Mouse (Mus musculus) hindbrain, postnatal 0 days (tissue): ENCODE data around the gene Mtor. TPM values are rescaled to one million over a fixed set of nuclear protein-coding genes. Genes with fewer than 3 reads are reported as not detected.

Experiments
- ATAC-seq: fragments of 200-750 bp; cut with Nextera tagmentation; 2 replicates; pipeline ENCODE4 v1.8.0; 2017; ENCODE audit warnings: mild to moderate bottlenecking, moderate TSS enrichment, moderate library complexity
- DNase-seq: peaks from one replicate; pipeline ENCODE4 v3.0.0-alpha.2; 2015; ENCODE audit warnings: low spot score
- H3K27ac ChIP-seq: fragments of 300-500 bp; sonication (generic); 2 replicates; pipeline ENCODE4 v1.5.1; 2014; ENCODE audit warnings: mild to moderate bottlenecking
- H3K27me3 ChIP-seq: fragments of 300-500 bp; sonication (generic); 2 replicates; pipeline ENCODE4 v1.6.1; 2014; ENCODE audit warnings: low read length, mixed read lengths; ENCODE audit not compliant: insufficient read depth
- H3K36me3 ChIP-seq: fragments of 300-500 bp; sonication (generic); 2 replicates; pipeline ENCODE4 v1.6.1; 2014; ENCODE audit warnings: low read length, mixed read lengths; ENCODE audit not compliant: insufficient read depth
- H3K4me1 ChIP-seq: fragments of 300-500 bp; sonication (generic); 2 replicates; pipeline ENCODE4 v1.6.1; 2014; ENCODE audit warnings: antibody characterized with exemption, low read length, mixed read lengths; ENCODE audit not compliant: insufficient read depth
- H3K4me2 ChIP-seq: fragments of 300-500 bp; sonication (generic); 2 replicates; pipeline ENCODE4 v1.6.1; 2014; ENCODE audit warnings: low read depth, mild to moderate bottlenecking, low read length, moderate library complexity, mixed read lengths
- H3K4me3 ChIP-seq: fragments of 300-500 bp; sonication (generic); 2 replicates; pipeline ENCODE4 v1.5.1; 2014; ENCODE audit warnings: low read length
- H3K9ac ChIP-seq: fragments of 300-500 bp; sonication (generic); replicated peaks from 2 replicates; pipeline ENCODE4 v1.6.1; 2014; ENCODE audit warnings: mild to moderate bottlenecking, low read length, moderate library complexity, mixed read lengths
- H3K9me3 ChIP-seq: fragments of 300-500 bp; sonication (generic); 2 replicates; pipeline ENCODE4 v1.6.1; 2016; ENCODE audit warnings: low read length, mixed read lengths
- CTCF ChIP-seq: IDR thresholded peaks from 2 replicates; pipeline ENCODE4 v1.5.1; 2016; ENCODE audit warnings: antibody characterized with exemption, control low read depth, low read depth
- WGBS: fragments of 180-500 bp; shearing (Covaris S2); extraction: QIAGEN DNeasy Blood & Tissue Kit; methylation state at CpG from one replicate; pipeline ENCODE4 v1.1.7; 2014; 5-methylcytosine and 5-hydroxymethylcytosine counted together
- polyA plus RNA-seq: library from polyadenylated mRNA; unstranded; fragments of >200 nt; fragmentation: Nextera tagmentation; extraction: Ambion mirVana; gene quantifications from 2 replicates; pipeline ENCODE4 v1.2.1, GENCODE M21; 2015
- total RNA-seq: library from RNA; depleted of rRNA; stranded (reverse); fragments of >200 nt; gene quantifications from 2 replicates; pipeline ENCODE4 v1.2.3, GENCODE M21; 2014

The Mtor gene
- total and polyA plus RNA-seq, 2 experiments from 2014 or later = 29.2 to 58.2 TPM

DNA sequence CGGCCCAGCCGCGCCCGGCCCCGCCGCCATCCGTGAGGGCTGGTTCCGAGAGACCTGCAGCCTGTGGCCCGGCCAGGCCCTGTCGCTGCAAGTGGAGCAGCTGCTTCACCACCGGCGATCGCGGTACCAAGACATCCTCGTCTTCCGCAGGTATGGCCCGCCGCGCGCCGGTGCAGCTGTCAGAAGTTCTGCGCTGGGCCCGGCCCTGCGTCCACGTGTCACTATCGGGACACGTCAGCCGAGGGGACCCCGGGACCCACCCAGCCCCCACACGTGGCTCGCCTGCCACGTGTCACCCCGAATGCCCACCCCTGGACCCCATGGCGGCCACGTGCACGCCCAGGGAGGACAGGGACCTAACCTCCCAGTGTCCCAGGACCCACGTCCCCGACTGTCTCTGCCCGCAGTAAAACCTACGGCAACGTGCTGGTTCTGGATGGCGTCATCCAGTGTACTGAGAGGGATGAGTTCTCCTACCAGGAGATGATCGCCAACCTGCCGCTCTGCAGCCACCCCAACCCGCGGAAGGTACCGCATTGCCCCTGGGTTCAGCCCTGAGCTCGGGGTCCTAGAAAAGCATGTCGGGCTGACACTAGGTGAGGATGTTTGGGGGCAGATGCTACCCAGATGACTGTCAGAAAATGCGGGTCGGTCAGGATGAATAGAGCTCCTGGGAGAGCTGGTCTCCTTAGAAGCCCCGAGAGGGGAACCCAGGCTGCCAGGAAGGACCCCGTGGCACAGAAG is 143.4 kb downstream of the Mtor start:
- Histone ChIP-seq H3K27ac (peak overlapping the region; percentile 61; the same call in 1 of the 2 replicates), H3K9me3 (no peaks in the 10 kb centered on the region), H3K4me2 (peak overlapping the region; percentile 86), H3K4me3 (peak overlapping the region; percentile 82), H3K4me1 (peaks cover 5% of the 10 kb centered on the region; the same call in 1 of the 2 replicates), H3K9ac (peak overlapping the region; percentile 62), H3K27me3 (no peaks in the 10 kb centered on the region), H3K36me3 (peaks cover 27% of the 10 kb centered on the region)
- no peak for TF ChIP-seq CTCF
- DNase-seq = peak; percentile 61
- under 1% methylated on average over 52 of the region's 53 CpGs for WGBS
- ATAC-seq = peak; percentile 52

DNA sequence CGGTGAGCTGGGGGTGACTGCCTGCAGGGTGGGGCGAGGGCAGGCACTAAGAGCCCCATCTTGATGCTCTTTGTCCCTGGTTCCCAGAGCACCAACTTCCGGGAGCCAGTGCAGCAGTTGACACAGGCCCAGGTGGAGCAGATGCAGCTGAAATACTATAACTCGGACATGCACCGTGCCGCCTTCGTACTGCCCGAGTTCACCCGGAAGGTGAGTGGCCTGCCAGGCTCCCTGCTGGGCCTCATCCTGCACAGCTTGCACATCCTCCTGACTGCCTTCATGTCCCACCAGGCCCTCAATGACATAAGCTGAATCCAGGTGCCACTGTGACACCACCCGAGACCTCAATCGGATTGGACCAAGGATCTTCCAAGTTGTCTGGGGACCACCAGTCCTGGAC is 145.6 kb downstream of the Mtor start:
- Histone ChIP-seq H3K4me1 (peaks cover 5% of the 10 kb centered on the region; the same call in 1 of the 2 replicates), H3K4me3 (no peak overlapping the region), H3K27me3 (no peaks in the 10 kb centered on the region), H3K9ac (no peak overlapping the region), H3K9me3 (no peaks in the 10 kb centered on the region), H3K27ac (no peak overlapping the region), H3K4me2 (no peak overlapping the region), H3K36me3 (peaks cover 27% of the 10 kb centered on the region)
- no peak for TF ChIP-seq CTCF
- no peak for ATAC-seq
- no peak for DNase-seq
- WGBS = 93% methylated on average over 11 of the region's 11 CpGs

DNA sequence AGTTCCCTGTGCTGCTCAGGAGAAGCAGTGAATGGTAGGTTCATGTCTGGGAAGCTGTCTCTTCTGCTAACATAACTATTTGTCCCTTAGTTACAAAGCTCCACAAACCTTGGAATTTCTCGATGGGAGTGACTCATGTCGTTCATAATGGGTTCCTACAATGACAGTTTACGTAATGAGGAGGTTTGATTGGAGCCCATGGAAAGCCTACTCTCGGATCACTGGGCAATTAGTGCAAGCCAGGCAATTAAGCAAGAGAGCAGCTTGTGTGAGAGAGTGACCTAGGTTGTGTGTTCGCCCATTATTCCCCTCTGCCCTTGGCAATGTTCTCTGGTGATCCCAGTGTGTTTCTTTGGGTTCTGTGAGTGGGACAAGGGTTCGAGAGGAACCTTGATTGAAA is 147.5 kb downstream of the Mtor start:
- no peak for ATAC-seq
- 87% methylated on average over 6 of the region's 6 CpGs for WGBS
- peaks cover 27% of the 10 kb centered on the region for H3K36me3 ChIP-seq
- no peak overlapping the region for H3K4me2 ChIP-seq
- H3K4me1 ChIP-seq = peaks cover 5% of the 10 kb centered on the region; the same call in 1 of the 2 replicates
- H3K27ac ChIP-seq = no peak overlapping the region
- DNase-seq = no peak
- no peaks in the 10 kb centered on the region for H3K27me3 ChIP-seq
- no peak for TF ChIP-seq CTCF
- H3K9me3 ChIP-seq = no peaks in the 10 kb centered on the region
- no peak overlapping the region for H3K4me3 ChIP-seq
- no peak overlapping the region for H3K9ac ChIP-seq

DNA sequence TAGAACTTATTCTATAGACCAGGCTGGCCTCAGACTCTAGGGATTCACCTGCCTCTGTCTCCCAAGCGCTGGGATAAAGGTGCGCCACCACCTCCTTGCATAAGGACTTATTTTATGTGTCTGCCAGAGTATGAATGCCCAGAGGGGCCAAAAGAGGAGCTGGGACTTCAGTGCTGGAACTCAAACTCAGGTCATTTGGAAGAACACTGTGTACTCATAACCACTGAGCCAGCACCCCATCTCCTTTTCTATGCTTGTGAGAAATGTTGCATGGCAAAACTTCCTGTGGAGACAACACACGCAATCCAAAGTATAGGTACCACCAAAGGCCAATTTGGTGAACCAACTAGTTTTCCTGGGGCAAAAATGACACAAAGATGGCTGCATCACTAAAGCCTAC is 148.3 kb downstream of the Mtor start:
- TF ChIP-seq CTCF = no peak
- 97% methylated on average over 3 of the region's 3 CpGs for WGBS
- Histone ChIP-seq H3K27ac (no peak overlapping the region), H3K27me3 (no peaks in the 10 kb centered on the region), H3K36me3 (peaks cover 27% of the 10 kb centered on the region), H3K4me2 (no peak overlapping the region), H3K4me1 (peaks cover 5% of the 10 kb centered on the region; the same call in 1 of the 2 replicates), H3K9ac (no peak overlapping the region), H3K9me3 (no peaks in the 10 kb centered on the region), H3K4me3 (no peak overlapping the region)
- no peak for ATAC-seq
- no peak for DNase-seq

DNA sequence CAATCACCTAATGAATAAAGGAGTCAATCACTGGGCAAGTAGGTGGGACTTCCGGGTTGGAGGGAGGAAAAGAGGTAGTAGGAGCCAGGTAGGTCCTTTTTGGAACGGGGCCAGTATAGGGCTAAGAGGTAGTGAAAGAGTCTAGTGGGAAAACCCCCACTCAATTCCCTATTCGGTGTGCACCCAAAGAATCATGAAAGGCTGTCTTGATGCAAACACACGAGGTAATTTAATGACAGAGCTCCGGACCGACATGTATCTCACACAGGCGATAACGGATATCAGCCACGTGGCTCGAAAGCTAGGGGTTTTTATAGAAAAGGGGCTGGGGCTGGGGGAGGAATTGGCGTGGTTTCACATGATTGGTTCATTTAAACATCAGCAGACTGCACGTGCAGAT is 150.4 kb downstream of the Mtor start:
- Histone ChIP-seq H3K9me3 (no peaks in the 10 kb centered on the region), H3K9ac (no peak overlapping the region), H3K36me3 (peaks cover 25% of the 10 kb centered on the region), H3K4me2 (no peak overlapping the region), H3K4me1 (no peaks in the 10 kb centered on the region), H3K27ac (no peak overlapping the region), H3K4me3 (no peak overlapping the region), H3K27me3 (no peaks in the 10 kb centered on the region)
- DNase-seq = no peak
- ATAC-seq = no peak
- no peak for TF ChIP-seq CTCF
- WGBS = 97% methylated on average over 12 of the region's 12 CpGs

DNA sequence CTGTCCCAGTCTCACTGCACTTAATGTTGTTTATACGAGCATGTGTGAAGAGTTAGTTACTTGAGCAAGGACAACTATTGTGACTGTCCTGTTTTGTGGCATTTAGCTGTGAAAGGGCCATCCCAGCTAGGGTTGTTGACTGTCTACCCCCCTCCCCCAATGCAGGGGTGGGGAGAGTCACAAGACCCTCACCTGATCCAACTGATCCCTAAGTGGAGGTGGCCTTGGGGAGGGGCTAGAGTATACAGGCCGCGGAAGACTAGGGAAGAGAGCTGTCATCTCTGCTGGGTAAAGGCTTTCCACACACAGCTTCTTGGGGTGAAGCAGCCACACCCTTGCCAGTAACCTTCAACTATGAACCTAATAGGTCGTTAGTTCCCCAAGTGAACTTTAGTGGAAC is 151.9 kb downstream of the Mtor start:
- no peak for ATAC-seq
- Histone ChIP-seq H3K4me2 (no peak overlapping the region), H3K36me3 (peaks cover 10% of the 10 kb centered on the region; the same call in 1 of the 2 replicates), H3K4me1 (no peaks in the 10 kb centered on the region), H3K27me3 (no peaks in the 10 kb centered on the region), H3K27ac (no peak overlapping the region), H3K4me3 (no peak overlapping the region), H3K9me3 (no peaks in the 10 kb centered on the region), H3K9ac (no peak overlapping the region)
- WGBS = 90% methylated on average over 4 of the region's 4 CpGs
- DNase-seq = no peak
- no peak for TF ChIP-seq CTCF

DNA sequence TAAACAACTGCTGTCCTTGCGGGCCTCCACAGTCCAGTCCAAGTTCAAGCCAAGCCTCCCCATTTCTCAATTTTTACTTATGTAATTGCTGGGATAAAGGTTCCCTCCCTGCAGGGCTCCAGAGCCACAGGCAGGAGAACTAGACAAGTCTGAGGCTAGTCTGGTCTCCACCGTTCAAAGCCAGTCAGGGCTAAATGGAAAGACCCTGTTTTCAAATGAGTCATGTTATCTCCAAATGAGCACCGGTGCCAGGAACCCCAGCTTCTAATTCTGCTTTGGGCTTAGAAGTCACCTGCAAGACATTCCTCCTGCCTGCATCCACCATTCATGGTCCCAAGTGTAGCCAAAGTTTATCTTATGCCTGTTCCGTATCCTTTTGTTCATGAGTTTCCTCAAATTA is 153.5 kb downstream of the Mtor start:
- DNase-seq (no peak), ATAC-seq (no peak)
- no peak overlapping the region for H3K9ac ChIP-seq
- H3K27ac ChIP-seq = no peak overlapping the region
- H3K4me2 ChIP-seq = no peak overlapping the region
- no peaks in the 10 kb centered on the region for H3K27me3 ChIP-seq
- H3K36me3 ChIP-seq = no peaks in the 10 kb centered on the region
- H3K4me1 ChIP-seq = no peaks in the 10 kb centered on the region
- no peaks in the 10 kb centered on the region for H3K9me3 ChIP-seq
- no peak overlapping the region for H3K4me3 ChIP-seq
- WGBS = 85% methylated on average over 4 of the region's 4 CpGs
- TF ChIP-seq CTCF = no peak
